Mouse (Mus musculus) stomach, postnatal 0 days (tissue): ENCODE results near the gene Ctxn1. TPM values are rescaled to one million over a fixed set of nuclear protein-coding genes. Genes with fewer than 3 reads are reported as not detected.

Experiments used
- ATAC-seq: fragments of 200-750 bp; cut with Nextera tagmentation; 2 replicates; pipeline ENCODE4 v1.8.0; 2017; ENCODE audit not compliant: low FRiP score, low TSS enrichment
- DNase-seq: peaks from one replicate; pipeline ENCODE4 v3.0.0-alpha.2; 2016; ENCODE audit warnings: low spot score
- H3K27ac ChIP-seq: fragments of 300-500 bp; sonication (generic); replicated peaks from 2 replicates; pipeline ENCODE4 v1.5.1; 2014; ENCODE audit warnings: mild to moderate bottlenecking, control low read depth
- H3K27me3 ChIP-seq: fragments of 300-500 bp; sonication (generic); 2 replicates; pipeline ENCODE4 v1.6.1; 2014; ENCODE audit warnings: low read length; ENCODE audit not compliant: control insufficient read depth, insufficient read depth
- H3K36me3 ChIP-seq: fragments of 300-500 bp; sonication (generic); 2 replicates; pipeline ENCODE4 v1.6.1; 2014; ENCODE audit warnings: low read length, mixed read lengths; ENCODE audit not compliant: control insufficient read depth, insufficient read depth
- H3K4me1 ChIP-seq: fragments of 300-500 bp; sonication (generic); replicated peaks from 2 replicates; pipeline ENCODE4 v1.6.1; 2014; ENCODE audit warnings: antibody characterized with exemption; ENCODE audit not compliant: control insufficient read depth, insufficient read depth
- H3K4me2 ChIP-seq: fragments of 300-500 bp; sonication (generic); replicated peaks from 2 replicates; pipeline ENCODE4 v1.6.1; 2014; ENCODE audit warnings: low read depth, mild to moderate bottlenecking, control low read depth, moderate library complexity
- H3K4me3 ChIP-seq: fragments of 300-500 bp; sonication (generic); 2 replicates; pipeline ENCODE4 v1.5.1; 2014; ENCODE audit warnings: low read depth, low read length, control low read depth
- H3K9ac ChIP-seq: fragments of 300-500 bp; sonication (generic); 2 replicates; pipeline ENCODE4 v1.6.1; 2014; ENCODE audit warnings: mild to moderate bottlenecking, low read length, control low read depth, mixed read lengths
- H3K9me3 ChIP-seq: fragments of 300-500 bp; sonication (generic); 2 replicates; pipeline ENCODE4 v1.6.1; 2016; ENCODE audit warnings: low read length; ENCODE audit not compliant: control insufficient read depth
- CTCF ChIP-seq: IDR thresholded peaks from 2 replicates; pipeline ENCODE4 v1.5.1; 2016; ENCODE audit warnings: antibody characterized with exemption, low read depth, mild to moderate bottlenecking, moderate library complexity
- EP300 ChIP-seq: optimal IDR thresholded peaks from 2 replicates; pipeline ENCODE3; 2016; ENCODE audit warnings: antibody characterized with exemption
- WGBS: fragments of 180-500 bp; shearing (Covaris S2); extraction: QIAGEN DNeasy Blood & Tissue Kit; methylation state at CpG from one replicate; pipeline ENCODE4 v1.1.7; 2014; 5-methylcytosine and 5-hydroxymethylcytosine counted together
- polyA plus RNA-seq: library from polyadenylated mRNA; unstranded; fragments of >200 nt; fragmentation: Nextera tagmentation; extraction: Ambion mirVana; gene quantifications from 2 replicates; pipeline ENCODE4 v1.2.1, GENCODE M21; 2015

The Ctxn1 gene
- polyA plus RNA-seq, 1 experiment from 2014 or later: 43.9 TPM

DNA sequence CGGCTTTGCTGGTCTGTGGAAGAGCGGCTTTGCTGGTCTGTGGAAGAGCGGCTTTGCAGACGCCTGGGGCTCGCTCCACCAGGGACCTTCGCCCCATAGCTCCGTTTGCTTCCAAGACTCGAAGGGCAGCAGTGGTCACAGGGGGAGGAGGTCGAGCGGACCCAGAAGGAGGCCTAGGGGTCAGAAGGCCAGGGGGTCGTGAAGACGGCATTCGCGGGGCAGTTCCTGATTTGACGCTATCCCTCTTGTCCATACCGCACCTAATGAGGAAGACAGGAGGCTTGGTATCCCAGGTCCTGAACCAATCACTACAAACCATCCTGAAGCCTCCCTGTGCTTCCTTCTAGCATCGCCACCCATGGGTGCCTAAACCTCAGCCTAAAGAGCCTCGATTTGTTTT lies 42.8 kb downstream of the Ctxn1 start:
- no peak for ATAC-seq
- no peak for DNase-seq
- Histone ChIP-seq H3K9ac (no peak overlapping the region), H3K9me3 (no peaks in the 10 kb centered on the region), H3K27me3 (peaks cover 6% of the 10 kb centered on the region; the same call in 1 of the 2 replicates), H3K4me3 (peak overlapping the region; percentile 42), H3K4me2 (peak overlapping the region; percentile 72), H3K27ac (no peak overlapping the region), H3K36me3 (no peaks in the 10 kb centered on the region), H3K4me1 (0 out of 2 replicates have a peak, but pooled peaks cover 3% of the 10 kb centered on the region)
- TF ChIP-seq EP300 (no peak), CTCF (no peak)
- WGBS: 15% methylated on average over 18 of the region's 18 CpGs

- DNase-seq: peak; percentile 73
Observed at GRCm38 (mm10) chr8:4214006-4214980, 44.8 kb downstream of the Ctxn1 start.

DNA sequence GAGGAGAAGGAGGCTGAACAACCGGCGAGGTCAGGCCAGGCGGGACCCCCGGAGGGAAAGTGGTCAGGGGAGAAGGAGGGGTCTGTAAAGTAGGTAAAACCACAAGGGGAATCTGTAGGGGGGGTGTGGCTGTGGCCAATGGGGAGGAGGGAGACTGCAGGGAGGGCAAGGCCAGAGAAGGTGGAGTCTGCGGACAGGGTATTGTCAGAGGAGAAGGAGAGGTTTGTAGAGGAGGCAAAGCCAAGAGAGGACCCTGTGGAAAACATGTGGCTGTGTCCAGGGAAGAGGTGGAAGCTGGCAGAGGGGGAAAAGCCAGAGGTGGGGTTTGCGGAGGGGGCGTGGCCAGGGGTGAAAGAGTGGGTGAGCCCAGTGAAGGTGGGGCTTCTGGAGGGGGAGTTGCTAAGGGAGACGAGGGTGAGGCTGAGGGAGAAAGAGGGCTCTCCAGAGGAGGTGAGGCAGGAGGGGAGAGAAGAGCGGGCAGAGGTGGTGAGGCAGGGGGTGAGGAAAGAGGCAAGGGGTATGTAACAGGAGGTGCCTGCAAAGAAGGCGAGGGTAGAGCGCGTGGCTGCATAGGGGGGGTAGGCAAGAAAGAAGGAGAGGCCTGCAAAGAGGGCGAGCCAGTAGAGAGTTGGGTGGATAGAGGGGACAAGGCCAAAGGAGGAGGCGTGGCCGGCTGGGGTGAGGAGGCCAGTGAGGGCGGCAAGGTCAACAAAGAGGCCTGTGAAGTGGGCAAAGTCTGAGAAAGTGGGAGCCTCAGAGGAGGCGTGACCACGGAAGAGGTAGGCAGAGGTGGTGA lies 45.7 kb downstream of the Ctxn1 start:
- TF ChIP-seq EP300: no peak
- no peak for TF ChIP-seq CTCF
- Histone ChIP-seq H3K27me3 (peaks cover 6% of the 10 kb centered on the region; the same call in 1 of the 2 replicates), H3K36me3 (no peaks in the 10 kb centered on the region), H3K4me1 (0 out of 2 replicates have a peak, but pooled peaks cover 3% of the 10 kb centered on the region), H3K4me3 (peak overlapping the region; percentile 35), H3K9me3 (no peaks in the 10 kb centered on the region), H3K4me2 (peak overlapping the region; percentile 78), H3K27ac (peak overlapping the region; percentile 18; the same call in 1 of the 2 replicates), H3K9ac (peak overlapping the region; percentile 54)
- 6% methylated on average over 18 of the region's 18 CpGs for WGBS
- DNase-seq (peak; percentile 76), ATAC-seq (peak; percentile 59)

More at GRCm38 (mm10) chr8:4214006-4214980, 44.8 kb downstream of the Ctxn1 start:
- no peak for TF ChIP-seq CTCF
- H3K4me1 ChIP-seq: 0 out of 2 replicates have a peak, but pooled peaks cover 3% of the 10 kb centered on the region
- peaks cover 6% of the 10 kb centered on the region; the same call in 1 of the 2 replicates for H3K27me3 ChIP-seq
- H3K36me3 ChIP-seq: no peaks in the 10 kb centered on the region
- H3K27ac ChIP-seq: no peak overlapping the region
- ATAC-seq: peak; percentile 78
- WGBS: 11% methylated on average over 33 of the region's 33 CpGs
- H3K9ac ChIP-seq: no peak overlapping the region; the same call in 1 of the 2 replicates
- H3K4me2 ChIP-seq: peak overlapping the region; percentile 78
- peak overlapping the region; percentile 35 for H3K4me3 ChIP-seq
- no peaks in the 10 kb centered on the region for H3K9me3 ChIP-seq

DNA sequence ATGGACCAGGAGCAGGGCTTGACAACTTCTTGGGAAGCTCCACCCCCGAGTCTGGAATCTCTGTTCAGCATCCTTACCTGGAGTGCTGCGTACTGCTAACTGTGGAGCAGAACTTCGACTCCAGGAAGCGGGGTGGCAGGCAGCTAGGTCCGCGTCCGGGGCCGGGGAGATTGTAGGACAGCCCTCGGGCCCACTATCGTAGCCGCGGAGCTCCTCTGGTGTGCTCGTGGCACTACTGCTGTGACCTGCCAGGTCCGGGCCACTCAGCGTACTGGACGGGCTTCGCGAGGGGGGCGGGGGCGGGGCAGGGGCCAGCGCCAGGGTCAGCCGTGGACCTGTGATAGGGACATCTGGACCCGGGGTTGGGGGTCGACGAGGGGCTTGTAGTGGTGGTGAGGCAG lies 46.3 kb downstream of the Ctxn1 start:
- peak overlapping the region; percentile 35 for H3K4me3 ChIP-seq
- DNase-seq (peak; percentile 39), ATAC-seq (peak; percentile 27; the same call in 1 of the 2 replicates)
- H3K27me3 ChIP-seq: peaks cover 6% of the 10 kb centered on the region; the same call in 1 of the 2 replicates
- peak overlapping the region; percentile 78 for H3K4me2 ChIP-seq
- H3K9ac ChIP-seq: peak overlapping the region; percentile 54
- H3K27ac ChIP-seq: peak overlapping the region; percentile 8; the same call in 1 of the 2 replicates
- TF ChIP-seq EP300 (no peak), CTCF (no peak)
- no peaks in the 10 kb centered on the region for H3K36me3 ChIP-seq
- WGBS: 0% methylated on average over 23 of the region's 25 CpGs
- H3K4me1 ChIP-seq: 0 out of 2 replicates have a peak, but pooled peaks cover 3% of the 10 kb centered on the region
- H3K9me3 ChIP-seq: no peaks in the 10 kb centered on the region

- ATAC-seq: no peak
- 79% methylated on average over 6 of the region's 6 CpGs for WGBS
- Histone ChIP-seq H3K4me3 (no peak overlapping the region), H3K9me3 (no peaks in the 10 kb centered on the region), H3K4me2 (no peak overlapping the region), H3K4me1 (peaks cover 3% of the 10 kb centered on the region; the same call in 1 of the 2 replicates), H3K27ac (no peak overlapping the region), H3K36me3 (no peaks in the 10 kb centered on the region), H3K27me3 (no peaks in the 10 kb centered on the region), H3K9ac (no peak overlapping the region)
- TF ChIP-seq CTCF (peak; percentile 29), EP300 (no peak)
- DNase-seq: no peak
Observed at GRCm38 (mm10) chr8:4211097-4211496, 48.0 kb downstream of the Ctxn1 start.

Other genes starting within 250 kb of the Ctxn1 start
- gene Cd209f, start 153.4 kb downstream of the Ctxn1 start, polyA plus RNA-seq: 0.45 and 0.50 TPM in 2 replicates
- 0.12 TPM in 1 of 2 replicates, not detected in the other for gene Cd209g, start 125.2 kb downstream of the Ctxn1 start, polyA plus RNA-seq
- gene Evi5l, start 92.7 kb downstream of the Ctxn1 start, polyA plus RNA-seq: 10.6 and 11.0 TPM in 2 replicates
- gene Prr36, start 41.8 kb downstream of the Ctxn1 start, polyA plus RNA-seq: 0.52 and 0.90 TPM in 2 replicates
- 9.8 and 10.6 TPM in 2 replicates for gene Lrrc8e, start 32.4 kb downstream of the Ctxn1 start, polyA plus RNA-seq
- 15.7 and 19.8 TPM in 2 replicates for gene Map2k7, start 20.5 kb downstream of the Ctxn1 start, polyA plus RNA-seq
- gene Gm49320, start 20.4 kb downstream of the Ctxn1 start, polyA plus RNA-seq: 0.42 and 0.56 TPM in 2 replicates
- gene Tgfbr3l, start 11.1 kb downstream of the Ctxn1 start, polyA plus RNA-seq: 1.1 and 1.7 TPM in 2 replicates
- gene Snapc2, start 6.2 kb downstream of the Ctxn1 start, polyA plus RNA-seq: 33.8 and 35.6 TPM in 2 replicates
- 37.8 and 38.4 TPM in 2 replicates for gene Timm44, start 16.6 kb upstream of the Ctxn1 start, polyA plus RNA-seq
- gene Ccl25, start 65.9 kb upstream of the Ctxn1 start, polyA plus RNA-seq: 4.4 and 5.3 TPM in 2 replicates
- gene Elavl1, start 66.1 kb upstream of the Ctxn1 start, polyA plus RNA-seq: 80.2 and 88.6 TPM in 2 replicates
- gene Cers4, start 233.8 kb upstream of the Ctxn1 start, polyA plus RNA-seq: 22.6 and 25.9 TPM in 2 replicates